Mouse (Mus musculus) left cerebral cortex, adult 8-10 months (tissue): ENCODE measurements around the gene Asb7. TPM values are rescaled to one million over a fixed set of nuclear protein-coding genes. Genes with fewer than 3 reads are reported as not detected.
A peak's percentile ranks its signal among the peaks of the same experiment; 100 is the strongest.

Source experiments
- DNase-seq, 2 experiments: peaks; one replicate each; pipeline ENCODE4 v3.0.0; 2022; ENCODE audit warnings: low spot score in 2 of 2
- total RNA-seq, 4 experiments: library from RNA; stranded (reverse); gene quantifications; 2 replicates each; pipeline ENCODE4 v1.2.4; 2022

Gene Asb7
- total RNA-seq: 10 to 100 TPM; 18.1 to 23.1 (median 20.9) TPM

- no peak for DNase-seq
Observed at GRCm38 (mm10) chr7:66689294-66689619, at the start of gene Asb7. TSS of gene Asb7 (minus strand) at chr7:66689596.

GRCm38 (mm10) chr7:66737418-66737817 lies 48.0 kb upstream of the Asb7 start:
- no peak for DNase-seq

GRCm38 (mm10) chr7:66734993-66735392 lies 45.6 kb upstream of the Asb7 start:
- DNase-seq: no peak

GRCm38 (mm10) chr7:66734466-66734865 lies 45.1 kb upstream of the Asb7 start:
- no peak for DNase-seq

- no peak for DNase-seq
Observed at GRCm38 (mm10) chr7:66733882-66734281, 44.5 kb upstream of the Asb7 start.

- no peak for DNase-seq
Observed at GRCm38 (mm10) chr7:66733431-66733830, 44.0 kb upstream of the Asb7 start.

GRCm38 (mm10) chr7:66729232-66729631 lies 39.8 kb upstream of the Asb7 start:
- no peak for DNase-seq

- no peak for DNase-seq
Observed at GRCm38 (mm10) chr7:66728072-66728471, 38.7 kb upstream of the Asb7 start.

GRCm38 (mm10) chr7:66724954-66725353 lies 35.6 kb upstream of the Asb7 start:
- DNase-seq: no peak

GRCm38 (mm10) chr7:66724514-66724913 lies 35.1 kb upstream of the Asb7 start:
- DNase-seq: no peak

- DNase-seq: no peak
Observed at GRCm38 (mm10) chr7:66711166-66711565, 21.8 kb upstream of the Asb7 start.

- no peak for DNase-seq
Observed at GRCm38 (mm10) chr7:66704631-66705030, 15.2 kb upstream of the Asb7 start.

GRCm38 (mm10) chr7:66702721-66703120 lies 13.3 kb upstream of the Asb7 start:
- no peak for DNase-seq

- DNase-seq: no peak
Observed at GRCm38 (mm10) chr7:66694467-66694866, 5.1 kb upstream of the Asb7 start.

GRCm38 (mm10) chr7:66689620-66690360 lies 394 bp upstream of the Asb7 start, which contains the start of gene Lins1:
TSS of gene Lins1 (plus strand) at chr7:66689889.
- DNase-seq: peak; percentile 83 to 99

- no peak for DNase-seq
Observed at GRCm38 (mm10) chr7:66688721-66689120, 675 bp downstream of the Asb7 start.

- DNase-seq: no peak
Observed at GRCm38 (mm10) chr7:66682119-66682863, 7.1 kb downstream of the Asb7 start.

GRCm38 (mm10) chr7:66675800-66676199 lies 13.6 kb downstream of the Asb7 start:
- no peak for DNase-seq

GRCm38 (mm10) chr7:66667064-66667463 lies 22.3 kb downstream of the Asb7 start:
- no peak for DNase-seq

- no peak for DNase-seq
Observed at GRCm38 (mm10) chr7:66663548-66663947, 25.8 kb downstream of the Asb7 start.

- DNase-seq: peak; percentile 38 to 54
Observed at GRCm38 (mm10) chr7:66661572-66661971, 27.8 kb downstream of the Asb7 start.

- no peak for DNase-seq
Observed at GRCm38 (mm10) chr7:66660972-66661371, 28.4 kb downstream of the Asb7 start.

GRCm38 (mm10) chr7:66660291-66660690 lies 29.1 kb downstream of the Asb7 start:
- DNase-seq: no peak
